Mouse (Mus musculus) spleen, postnatal 4 days (tissue): ENCODE data around the gene Olfr807.

Experiments used
- DNase-seq, 2 experiments: peaks; one replicate each; pipeline ENCODE4 v3.0.0; 2022; ENCODE audit warnings: low spot score in 2 of 2

Olfr807 gene

GRCm38 (mm10) chr10:129757693-129758092 lies at the start of gene Olfr807:
Gene Olfr807, minus strand, starts transcription at chr10:129757793.
- no peak for DNase-seq

GRCm38 (mm10) chr10:129804296-129804695 lies 46.7 kb upstream of the Olfr807 start, which contains the start of gene Olfr811:
Gene Olfr811, minus strand, starts transcription at chr10:129804396.
- DNase-seq: no peak

- no peak for DNase-seq
Measured at GRCm38 (mm10) chr10:129794817-129795216, 37.2 kb upstream of the Olfr807 start, which contains the start of gene Olfr810. Gene Olfr810, minus strand, starts transcription at chr10:129794917.

GRCm38 (mm10) chr10:129778123-129778522 lies 20.5 kb upstream of the Olfr807 start:
- DNase-seq: no peak

GRCm38 (mm10) chr10:129774338-129774737 lies 16.7 kb upstream of the Olfr807 start, which contains the start of gene Olfr809:
Gene Olfr809, plus strand, starts transcription at chr10:129774638.
- DNase-seq: no peak

- no peak for DNase-seq
Measured at GRCm38 (mm10) chr10:129765182-129765581, 7.6 kb upstream of the Olfr807 start, which contains the start of gene Olfr808. Gene Olfr808, plus strand, starts transcription at chr10:129765482.

GRCm38 (mm10) chr10:129741821-129742220 lies 15.8 kb downstream of the Olfr807 start, which contains the start of gene Olfr806:
Gene Olfr806, minus strand, starts transcription at chr10:129741921.
- no peak for DNase-seq

GRCm38 (mm10) chr10:129729275-129729674 lies 28.3 kb downstream of the Olfr807 start, which contains the start of gene Olfr805:
Gene Olfr805, minus strand, starts transcription at chr10:129729375.
- DNase-seq: no peak
